Mouse (Mus musculus) spleen, embryonic (tissue): ENCODE measurements around the gene Gm20498.

Experiments used
- CTCF ChIA-PET: fragments of 350-600 bp; sonication (Branson Sonifier 250); formaldehyde crosslinking; loops from one replicate; lab custom pipeline; 2022; lab: Charles Lee

Gm20498 gene

GRCm38 (mm10) chr12:81332875-81333421, 199.8 kb downstream of the Gm20498 start, which contains the start of gene Slc8a3:
Slc8a3 (minus strand) TSS chr12:81333180.
- CTCF ChIA-PET = interaction anchor here (0.5 kb wide), 1 partner anchor 14 kb away, joined by 4 read pairs; no protein-coding TSS in a partner anchor

- CTCF ChIA-PET = interaction anchor here (0.5 to 0.6 kb wide), 2 partner anchors 15 to 197 kb away, joined by 3 to 4 read pairs; no protein-coding TSS in a partner anchor
Measured at GRCm38 (mm10) chr12:81331937-81332874, 200.5 kb downstream of the Gm20498 start.

- CTCF ChIA-PET = interaction anchor here (0.5 kb wide), 1 partner anchor 394 kb away, joined by 4 read pairs; no protein-coding TSS in a partner anchor
Measured at GRCm38 (mm10) chr12:81331046-81331638, 201.6 kb downstream of the Gm20498 start.

- CTCF ChIA-PET = no interaction called here
Measured at GRCm38 (mm10) chr12:81324991-81325390, 207.7 kb downstream of the Gm20498 start.

- CTCF ChIA-PET = no interaction called here
Measured at GRCm38 (mm10) chr12:81324116-81324515, 208.6 kb downstream of the Gm20498 start.

GRCm38 (mm10) chr12:81321021-81321420, 211.7 kb downstream of the Gm20498 start:
- CTCF ChIA-PET = no interaction called here

GRCm38 (mm10) chr12:81317811-81318210, 214.9 kb downstream of the Gm20498 start:
- CTCF ChIA-PET = no interaction called here

GRCm38 (mm10) chr12:81315953-81316352, 216.8 kb downstream of the Gm20498 start:
- CTCF ChIA-PET = no interaction called here
